Mouse (Mus musculus) fat pad, adult 2 months (tissue): Measurements from ENCODE around the gene Haao.

Experiments
- DNase-seq: peaks from one replicate; pipeline ENCODE4 v3.0.0-alpha.2; 2011; ENCODE audit warnings: low read depth, low spot score; ENCODE audit errors: extremely low read depth

Haao gene

GRCm38 (mm10) chr17:83847815-83848214, at the start of gene Haao:
Gene Haao (minus strand): TSS chr17:83847963.
- no peak for DNase-seq

DNA sequence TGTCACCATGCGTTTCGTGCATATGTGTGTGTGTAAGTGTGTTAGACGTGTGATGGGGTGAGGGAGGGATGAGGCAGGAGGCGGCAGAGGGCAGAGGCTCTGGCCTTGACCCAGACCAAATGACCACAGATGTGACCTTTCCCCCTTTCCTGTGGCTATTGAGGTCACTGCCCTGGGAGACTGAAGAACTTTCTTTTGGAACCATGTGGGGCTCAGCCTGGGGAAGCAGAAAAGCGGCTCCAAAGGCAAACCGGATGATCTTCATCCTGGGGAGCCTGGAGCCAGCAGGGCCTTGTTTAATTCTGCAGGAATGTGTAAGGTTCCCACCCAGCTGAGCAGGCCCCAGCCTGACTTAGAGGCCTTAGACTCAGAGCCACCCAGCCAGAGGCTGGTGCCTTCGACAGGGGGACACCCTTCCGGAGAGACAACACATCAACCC, 49.6 kb upstream of the Haao start:
- DNase-seq, result no peak

DNA sequence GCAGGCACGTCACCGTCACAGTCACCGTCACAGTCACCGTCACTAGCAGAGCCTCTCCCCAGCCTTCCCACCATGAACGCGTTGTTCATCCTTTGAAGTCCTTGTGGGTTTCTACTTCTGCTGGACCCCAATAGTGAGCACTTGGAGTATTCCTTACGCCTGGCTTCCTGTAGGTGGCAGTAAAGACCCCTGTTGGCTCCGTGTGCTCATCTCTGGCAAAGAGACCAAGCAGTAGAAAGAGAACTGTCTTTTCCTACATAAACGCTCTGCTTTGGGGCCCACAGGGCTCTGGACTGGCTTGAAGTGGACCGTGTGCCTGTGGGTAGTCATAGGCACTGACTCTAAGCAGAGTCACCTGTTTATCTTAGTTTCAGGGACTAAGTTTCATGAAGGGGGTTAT, 49.0 kb upstream of the Haao start:
- no peak for DNase-seq

DNA sequence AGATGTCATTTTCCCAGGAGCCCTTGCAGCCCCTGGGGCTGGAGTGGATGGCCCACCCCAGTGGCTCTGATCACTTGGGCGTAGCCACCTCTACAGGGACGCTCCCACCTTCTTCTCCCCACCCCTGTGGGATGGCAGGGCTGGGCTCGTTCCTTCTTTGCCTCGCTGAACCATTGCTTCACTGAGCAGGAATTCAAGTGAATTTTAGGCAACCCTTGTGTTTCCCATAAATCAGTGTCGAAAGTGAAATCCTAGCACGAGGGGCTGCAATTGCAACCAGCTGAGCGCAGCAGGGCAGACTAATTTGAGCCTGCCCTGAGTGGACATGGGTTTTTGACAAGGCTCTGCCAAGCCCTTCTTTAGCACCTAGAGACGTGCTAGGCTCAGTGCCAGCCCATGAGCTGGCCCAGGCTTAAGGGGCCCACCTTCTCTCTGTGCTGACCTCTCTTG, 47.6 kb upstream of the Haao start:
- no peak for DNase-seq

GRCm38 (mm10) chr17:83893134-83893533, 45.4 kb upstream of the Haao start:
- no peak for DNase-seq

DNA sequence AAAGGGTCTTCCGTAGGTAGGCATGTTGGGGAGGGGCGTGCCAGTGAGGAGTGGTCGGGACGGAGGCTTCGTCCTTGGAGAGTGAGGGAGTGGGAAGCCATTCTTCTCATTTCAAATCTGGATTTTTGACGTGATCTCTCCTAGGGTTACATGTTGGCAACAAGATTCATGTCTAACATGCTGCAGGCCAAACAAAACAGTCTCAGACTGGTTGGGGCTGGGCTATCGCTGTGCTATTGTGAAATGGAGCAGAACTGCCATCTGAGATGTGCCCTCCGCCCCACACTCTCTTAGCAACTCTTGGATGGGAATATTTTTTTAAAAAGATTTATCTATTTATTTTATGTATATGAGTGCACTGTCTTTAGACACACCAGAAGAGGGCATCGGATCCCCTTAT, 44.1 kb upstream of the Haao start:
- DNase-seq, result no peak

DNA sequence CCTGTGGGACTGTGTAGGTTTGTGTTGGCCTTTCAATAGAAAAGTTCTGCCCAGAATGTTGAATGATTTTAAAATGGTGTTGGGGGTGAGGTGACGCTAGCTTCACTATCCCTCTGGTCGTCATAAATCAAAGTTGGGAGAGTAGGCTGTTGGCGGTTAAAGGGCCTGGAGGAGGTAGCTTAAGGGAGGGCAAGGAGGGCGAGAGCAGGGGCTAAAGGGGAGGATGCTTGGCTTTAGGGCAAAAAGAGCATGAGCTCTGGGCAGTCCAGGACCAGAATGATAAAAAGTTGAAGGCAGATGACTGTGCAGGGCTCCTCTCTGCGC, 42.6 kb upstream of the Haao start:
- DNase-seq, result no peak

GRCm38 (mm10) chr17:83889691-83890372, 42.1 kb upstream of the Haao start:
- no peak for DNase-seq

- DNase-seq, result no peak
These were observed 41.5 kb upstream of the Haao start for GRCm38 (mm10) chr17:83889329-83889690.

DNA sequence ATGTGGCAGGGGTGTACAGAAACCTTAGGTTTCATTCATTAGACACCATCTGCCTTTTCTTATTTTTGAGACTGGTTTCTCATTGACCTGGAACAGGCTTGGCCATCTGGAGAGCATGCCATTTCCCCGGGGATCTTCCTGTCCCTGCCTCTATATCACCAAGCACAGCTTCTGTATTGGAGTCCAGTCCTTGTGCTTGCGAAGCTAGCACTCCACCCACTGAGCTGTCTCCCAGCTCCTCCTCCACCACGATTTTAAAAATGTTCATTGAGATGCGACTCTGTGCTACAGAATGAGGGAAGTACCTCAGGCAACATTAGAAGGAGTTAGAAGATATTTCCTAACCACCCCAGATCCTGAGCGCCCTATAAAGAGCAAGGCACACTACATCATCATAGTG, 39.5 kb upstream of the Haao start:
- DNase-seq, result no peak

- DNase-seq, result no peak
These were observed 38.6 kb upstream of the Haao start for GRCm38 (mm10) chr17:83886395-83886794.

DNA sequence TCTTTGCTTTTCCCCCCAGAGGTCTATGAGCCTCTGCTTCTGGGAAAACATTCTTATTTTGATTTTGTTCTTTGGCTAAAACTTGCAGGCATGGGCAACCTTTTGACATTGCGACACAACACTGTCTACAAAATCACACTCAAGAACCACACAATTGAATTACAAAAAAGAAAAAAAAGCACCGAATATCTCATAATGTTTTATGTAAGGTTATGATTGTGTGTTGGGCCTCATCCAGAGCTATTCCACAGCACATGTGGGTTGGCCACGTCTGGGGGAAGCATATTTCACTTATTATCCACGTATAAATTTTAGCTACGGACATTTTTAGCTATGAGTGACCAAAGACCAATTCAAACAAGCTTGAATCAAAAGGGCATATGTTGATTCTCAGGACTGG, 38.0 kb upstream of the Haao start:
- DNase-seq, result no peak

DNA sequence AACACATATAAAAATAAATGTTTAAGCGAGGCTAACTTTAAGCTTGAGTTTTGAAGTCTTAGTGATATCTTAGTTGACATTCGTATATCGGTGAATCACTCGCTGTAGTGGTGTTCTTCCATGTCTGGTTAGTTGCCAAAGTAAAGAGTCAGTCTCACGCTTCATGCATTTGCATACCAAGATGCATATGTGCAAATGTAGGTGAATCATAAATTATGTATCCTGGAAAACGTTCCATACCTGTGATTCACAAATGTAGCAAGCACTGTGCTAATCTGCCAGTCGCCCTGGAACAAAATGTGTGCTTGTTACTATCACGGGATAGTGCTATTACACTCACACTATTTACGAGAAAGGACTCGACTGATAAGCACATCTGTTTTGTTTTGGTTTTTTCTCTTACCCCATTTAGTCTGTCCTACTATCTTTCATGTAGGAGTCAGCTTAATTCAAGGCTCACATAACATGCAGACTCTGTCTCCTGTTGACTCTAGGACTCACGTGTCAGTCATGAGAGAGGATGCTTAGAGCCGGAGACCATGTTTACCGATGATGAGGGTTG, 37.3 kb upstream of the Haao start:
- DNase-seq, result no peak

- DNase-seq, result no peak
These were observed 35.0 kb upstream of the Haao start for GRCm38 (mm10) chr17:83882788-83883187.

GRCm38 (mm10) chr17:83881071-83881470, 33.3 kb upstream of the Haao start:
- no peak for DNase-seq

- DNase-seq, result no peak
These were observed 32.5 kb upstream of the Haao start for GRCm38 (mm10) chr17:83880174-83880710.

DNA sequence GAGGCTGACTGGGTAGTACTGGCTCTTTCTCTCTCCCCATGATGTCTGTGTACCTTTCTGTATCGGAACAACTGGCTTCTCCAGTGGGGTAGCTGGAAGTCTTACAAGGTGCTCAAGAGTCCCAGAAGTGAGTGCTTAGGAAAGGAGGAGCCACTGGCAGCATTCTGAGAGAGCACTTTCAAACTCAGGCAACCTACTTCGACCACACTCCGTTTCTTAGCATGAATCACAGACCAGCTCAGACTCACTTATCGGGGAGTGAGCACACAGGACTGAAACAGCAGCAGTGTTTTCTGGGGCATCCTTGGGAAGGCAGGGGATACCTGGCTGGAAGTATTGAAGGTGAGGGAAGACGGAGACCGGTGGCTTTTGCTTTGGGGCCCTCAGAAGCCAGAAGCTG, 31.9 kb upstream of the Haao start:
- no peak for DNase-seq

- no peak for DNase-seq
These were observed 26.8 kb upstream of the Haao start for GRCm38 (mm10) chr17:83874610-83875009.

- no peak for DNase-seq
These were observed 25.8 kb upstream of the Haao start for GRCm38 (mm10) chr17:83873363-83874141.

DNA sequence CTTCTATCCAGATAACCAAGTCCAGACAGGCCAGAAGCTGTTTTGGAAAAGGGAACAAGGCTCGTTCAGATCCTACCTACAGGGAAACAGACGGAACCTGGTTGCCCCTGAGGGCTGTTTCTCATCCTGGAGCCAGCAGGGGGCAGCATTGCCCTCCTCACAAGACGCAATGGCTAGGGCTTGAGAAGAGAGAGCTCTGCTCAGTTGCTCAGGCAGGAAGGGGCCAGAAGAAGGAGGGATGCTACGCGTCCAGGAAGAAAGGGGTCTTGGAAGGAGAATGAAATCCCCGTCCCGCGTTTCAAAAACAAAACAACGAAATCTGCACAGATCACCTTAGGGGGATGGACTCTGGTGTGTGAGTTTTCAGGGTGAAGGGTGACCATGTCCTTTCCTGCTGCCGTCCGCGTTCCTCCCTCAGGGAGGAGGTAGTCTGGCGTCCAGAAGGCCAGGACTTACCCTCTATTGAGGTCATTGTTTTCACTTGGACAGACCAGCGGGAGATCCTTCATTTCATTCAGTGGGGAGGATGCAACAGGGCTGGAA, 25.1 kb upstream of the Haao start:
- no peak for DNase-seq

DNA sequence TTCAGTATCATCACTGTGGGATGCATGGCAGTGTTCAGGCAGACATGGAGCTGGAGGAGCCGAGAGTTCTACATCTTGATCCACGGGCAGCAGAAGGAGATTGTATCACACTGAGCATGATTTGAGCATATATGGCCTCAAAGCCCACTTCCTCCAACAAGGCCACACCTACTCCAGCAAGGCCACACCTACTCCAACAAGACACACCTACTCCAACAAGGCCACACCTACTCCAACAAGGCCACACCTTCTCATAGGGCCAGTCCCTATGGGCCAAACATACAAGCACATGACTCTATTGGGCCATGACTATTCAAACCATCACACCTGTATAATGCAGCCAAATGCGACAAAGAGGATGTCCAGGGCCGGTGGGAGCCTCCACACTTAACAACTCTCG, 23.6 kb upstream of the Haao start:
- no peak for DNase-seq

- DNase-seq, result no peak
These were observed 22.6 kb upstream of the Haao start for GRCm38 (mm10) chr17:83870385-83870784.
